Comparison of ENCODE assay signal across 21 mouse cellular contexts in the genomic region with DNA sequence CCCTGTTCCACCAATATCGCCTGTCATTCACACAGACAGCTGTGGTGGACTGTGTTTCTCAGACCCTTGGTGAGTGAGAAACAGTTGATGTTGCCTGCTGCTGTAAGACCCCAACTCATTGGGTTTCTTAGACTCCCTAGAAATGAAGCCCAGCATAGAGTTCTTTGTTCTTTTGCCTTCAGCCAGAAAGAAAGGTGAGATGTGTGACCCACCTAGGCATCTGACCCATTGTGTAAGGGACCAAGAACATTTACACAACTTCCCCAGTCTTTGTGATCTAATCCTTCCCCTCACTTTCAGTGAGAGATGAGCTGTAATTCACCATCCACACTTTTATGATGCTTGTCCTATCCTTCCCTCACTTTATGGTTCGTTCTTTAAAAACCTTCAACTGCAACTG. TPM values are rescaled to one million over a fixed set of nuclear protein-coding genes. Genes with fewer than 3 reads are reported as not detected.
DNase-seq lines count a peak whose midpoint lies in the region; TF ChIP-seq lines count a peak whose summit lies in the region.
"Not testable (repeated sequence)": the region's sequence is repeated elsewhere in the genome, so short reads cannot be mapped to it uniquely, and the experiment has no call there.
"Had no signal": no experiment of that assay in that cellular context is flagged by ENCODE, and none has a peak within 500 bp of the region (broad histone marks: within the 10 kb centered on the region; RNA-seq: fewer than 3 reads in every experiment).

No protein-coding gene starts in this region.

- H3K4me1 ChIP-seq in ES-Bruce4 (ENCODE audit: control insufficient read depth, insufficient read depth, low read length); ES-E14 (ENCODE audit: control insufficient read depth in 2 of 2, insufficient read depth in 2 of 2, low read length in 2 of 2, poor library complexity in 1 of 2): not testable (repeated sequence)

- not testable (repeated sequence) for H3K36me3 ChIP-seq in ES-Bruce4 (ENCODE audit: control insufficient read depth, insufficient read depth, low read length, poor library complexity, severe bottlenecking); ES-E14 (ENCODE audit: control insufficient read depth, insufficient read depth, low read length, poor library complexity, severe bottlenecking)

- not testable (repeated sequence) for H3K4me3 ChIP-seq in ES-Bruce4 (ENCODE audit: low read depth, low read length); ES-E14 (ENCODE audit: insufficient read depth in 1 of 2, low read depth in 1 of 2, low read length in 2 of 2, poor library complexity in 1 of 2, severe bottlenecking in 1 of 2)

- not testable (repeated sequence) for TF ChIP-seq EP300 in ES-Bruce4 (IDR thresholded peaks at IDR 0.05; ENCODE audit: insufficient read depth, low read depth, low read length)

- not testable (repeated sequence) for TF ChIP-seq POLR2A in ES-Bruce4 (IDR thresholded peaks at IDR 0.05; ENCODE audit: insufficient read depth, low read length)

- H3K27ac ChIP-seq in ES-Bruce4 (ENCODE audit: insufficient read depth, low read length) (peak overlapping the region; percentile 86), ES-E14 (ENCODE audit: insufficient read depth, low read depth, low read length, poor library complexity, severe bottlenecking) (peak overlapping the region; percentile 72; the same call in 1 of the 2 replicates)

- in situ Hi-C loops in ES-E14 (cut with MboI; ENCODE audit: low sequenced_read_pairs in 2 of 2, unreplicated experiment in 2 of 2): not testable (repeated sequence)

- TF ChIP-seq CTCF in ES-Bruce4 (IDR thresholded peaks at IDR 0.05; ENCODE audit: low read depth, low read length): not testable (repeated sequence)

- H3K9ac ChIP-seq in ES-Bruce4 (ENCODE audit: low read depth, poor library complexity, severe bottlenecking); ES-E14 (ENCODE audit: insufficient read depth, low read depth, low read length, poor library complexity, severe bottlenecking): not testable (repeated sequence)

- peak; percentile 67 for DNase-seq in ES-CJ7 (ENCODE audit: low read depth, low spot score)
- not testable (repeated sequence) for DNase-seq in ES-E14 (ENCODE audit: low read depth, low spot score)
- peak; percentile 81 for DNase-seq in R1 (ENCODE audit: low read depth, low spot score)

- H3K9me3 ChIP-seq in ES-Bruce4 (replicated peaks; ENCODE audit: control insufficient read depth, insufficient read depth, low read length, poor library complexity, severe bottlenecking): peaks cover 13% of the 10 kb centered on the region
- H3K9me3 ChIP-seq in ES-E14 (ENCODE audit: control insufficient read depth, insufficient read depth, low read depth, low read length): not testable (repeated sequence)

- H3K27me3 ChIP-seq in ES-Bruce4 (ENCODE audit: control insufficient read depth, insufficient read depth, low read length, poor library complexity, severe bottlenecking): not testable (repeated sequence)

RNA-seq across cellular contexts. Expression of a gene that starts 26.0 kb away (rescaled TPM):
- polyA plus RNA-seq in ES-Bruce4 (2011; ENCODE audit: insufficient read depth, insufficient read length, low read depth, missing spikeins): 30.9 and 37.3 TPM in 2 replicates
- total RNA-seq in ES-E14 (2012; rRNA removed): 91.2 and 114 TPM in 2 replicates
- total RNA-seq: adrenal gland, adult 18-20 months; adrenal gland, adult 2 months; adrenal gland, adult 8-10 months; adrenal gland, postnatal 10 days; adrenal gland, postnatal 14 days; adrenal gland, postnatal 25 days; adrenal gland, postnatal 36 days; adrenal gland, postnatal 4 days; CH12.LX; MEL had no signal
- polyA plus RNA-seq: activated CD4-positive, CD25-positive, alpha-beta regulatory T cell, adult 4 months; adrenal gland, adult 2 months; brain, embryonic 14.5 days; C2C12; CD4-positive, CD25-positive, alpha-beta regulatory T cell, adult 4 months; cerebellum, adult 2 months; G1E; Patski had no signal
